Mouse (Mus musculus) thymus, adult 2 months (tissue): Measurements from ENCODE around the gene Tbc1d4. TPM values are rescaled to one million over a fixed set of nuclear protein-coding genes. Genes with fewer than 3 reads are reported as not detected.

ENCODE experiments used
- DNase-seq: peaks from one replicate; pipeline ENCODE4 v3.0.0; 2021
- H3K27ac ChIP-seq: fragments of 200-500 bp; 2 replicates; pipeline ENCODE4 v1.5.1; 2012; ENCODE audit warnings: low read length, control low read depth; ENCODE audit not compliant: control insufficient read depth, insufficient read depth
- H3K27me3 ChIP-seq: fragments of 200-500 bp; 2 replicates; pipeline ENCODE4 v1.6.1; 2012; ENCODE audit warnings: mild to moderate bottlenecking, low read length, moderate library complexity, mixed read lengths; ENCODE audit not compliant: control insufficient read depth, insufficient read depth
- H3K36me3 ChIP-seq: fragments of 200-500 bp; 2 replicates; pipeline ENCODE4 v1.6.1; 2012; ENCODE audit warnings: mild to moderate bottlenecking, low read length, moderate library complexity; ENCODE audit not compliant: control insufficient read depth, insufficient read depth
- H3K4me1 ChIP-seq: fragments of 200-500 bp; replicated peaks from 2 replicates; pipeline ENCODE4 v1.6.1; 2012; ENCODE audit warnings: low read length; ENCODE audit not compliant: control insufficient read depth, insufficient read depth
- H3K4me3 ChIP-seq: fragments of 200-500 bp; 2 replicates; pipeline ENCODE4 v1.5.1; 2012; ENCODE audit warnings: mild to moderate bottlenecking, low read length, control low read depth, moderate library complexity; ENCODE audit not compliant: control insufficient read depth, insufficient read depth
- CTCF ChIP-seq: fragments of 200-500 bp; IDR thresholded peaks from 2 replicates; pipeline ENCODE4 v1.5.1; 2012; ENCODE audit warnings: mild to moderate bottlenecking, control low read depth, low read length, moderate library complexity, borderline replicate concordance; ENCODE audit not compliant: control insufficient read depth, poor library complexity, insufficient read depth; ENCODE audit errors: extremely low read depth
- POLR2A ChIP-seq: fragments of 200-500 bp; IDR thresholded peaks from 2 replicates; pipeline ENCODE4 v1.6.1; 2012; ENCODE audit warnings: mild to moderate bottlenecking, low read length, control low read depth, moderate library complexity; ENCODE audit not compliant: control insufficient read depth, poor library complexity, insufficient read depth; ENCODE audit errors: extremely low read depth
- WGBS: fragments of 180-500 bp; shearing (Covaris S2); methylation state at CpG from one replicate; pipeline ENCODE4 v1.1.7; 2018; 5-methylcytosine and 5-hydroxymethylcytosine counted together
- polyA plus RNA-seq: library from polyadenylated mRNA; depleted of rRNA; stranded (reverse); fragments of >200 nt; gene quantifications from 2 replicates; pipeline ENCODE4 v1.2.3, GENCODE M21; 2012

The Tbc1d4 gene
- polyA plus RNA-seq, 1 experiment: 13.3 TPM

- H3K27ac ChIP-seq: no peak overlapping the region
- TF ChIP-seq CTCF: no peak
- no peak overlapping the region for H3K4me3 ChIP-seq
- no peaks in the 10 kb centered on the region for H3K36me3 ChIP-seq
- H3K4me1 ChIP-seq: no peaks in the 10 kb centered on the region
- WGBS: 73% methylated on average over 2 of the region's 2 CpGs
- no peak for DNase-seq
- no peaks in the 10 kb centered on the region for H3K27me3 ChIP-seq
Observed at GRCm38 (mm10) chr14:101519964-101520363, 89.0 kb downstream of the Tbc1d4 start.

- H3K4me1 ChIP-seq: no peaks in the 10 kb centered on the region
- H3K27me3 ChIP-seq: no peaks in the 10 kb centered on the region
- no peak overlapping the region for H3K27ac ChIP-seq
- no peak overlapping the region for H3K4me3 ChIP-seq
- no peaks in the 10 kb centered on the region for H3K36me3 ChIP-seq
- WGBS: 84% methylated on average over 14 of the region's 14 CpGs
- TF ChIP-seq POLR2A (no peak), CTCF (no peak)
- no peak for DNase-seq
Observed at GRCm38 (mm10) chr14:101518259-101518658, 90.7 kb downstream of the Tbc1d4 start.

DNA sequence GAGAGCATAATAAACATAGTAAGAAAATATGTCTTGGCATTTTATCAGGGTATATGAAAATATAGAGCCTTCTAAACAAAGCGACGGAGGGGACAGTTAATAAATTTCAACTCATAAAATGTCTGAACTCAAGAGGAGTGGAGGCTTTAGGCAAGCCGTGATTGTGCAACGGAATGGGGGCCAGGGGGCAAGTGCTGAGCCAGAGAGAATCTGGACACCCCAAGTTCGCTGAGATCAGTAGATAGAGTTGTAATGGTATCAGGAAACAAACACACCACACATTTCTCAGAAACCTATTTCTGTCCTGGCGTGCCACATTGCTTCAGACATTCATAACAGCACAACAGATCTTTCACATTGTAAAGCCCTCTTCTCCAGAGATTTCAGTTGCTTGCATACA lies 91.2 kb downstream of the Tbc1d4 start:
- WGBS: 78% methylated on average over 6 of the region's 6 CpGs
- no peak overlapping the region for H3K4me3 ChIP-seq
- H3K36me3 ChIP-seq: no peaks in the 10 kb centered on the region
- TF ChIP-seq CTCF: no peak
- TF ChIP-seq POLR2A: no peak
- H3K4me1 ChIP-seq: no peaks in the 10 kb centered on the region
- H3K27ac ChIP-seq: no peak overlapping the region
- H3K27me3 ChIP-seq: no peaks in the 10 kb centered on the region
- no peak for DNase-seq

DNA sequence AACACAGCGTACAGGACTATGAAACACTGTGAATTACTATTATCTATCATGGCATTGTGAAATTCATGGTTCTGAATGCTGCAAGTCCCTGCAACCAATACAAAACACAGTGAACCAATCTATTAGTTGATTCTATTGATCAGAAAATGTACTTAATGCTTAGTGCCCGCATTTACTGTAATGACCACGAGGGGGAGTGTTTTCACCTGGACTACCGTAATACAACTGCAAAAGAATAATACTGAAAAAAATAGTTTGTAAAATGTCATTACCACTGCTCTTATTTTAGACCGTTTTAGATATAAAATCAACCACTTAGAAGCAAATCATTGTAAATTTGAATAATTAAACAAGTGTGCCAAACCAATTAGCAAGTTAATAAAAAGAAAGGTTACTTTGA lies 91.7 kb downstream of the Tbc1d4 start:
- no peak for TF ChIP-seq POLR2A
- no peak for TF ChIP-seq CTCF
- 26% methylated on average over 5 of the region's 5 CpGs for WGBS
- H3K36me3 ChIP-seq: no peaks in the 10 kb centered on the region
- no peak overlapping the region for H3K4me3 ChIP-seq
- DNase-seq: no peak
- no peaks in the 10 kb centered on the region for H3K27me3 ChIP-seq
- H3K27ac ChIP-seq: no peak overlapping the region
- H3K4me1 ChIP-seq: no peaks in the 10 kb centered on the region

DNA sequence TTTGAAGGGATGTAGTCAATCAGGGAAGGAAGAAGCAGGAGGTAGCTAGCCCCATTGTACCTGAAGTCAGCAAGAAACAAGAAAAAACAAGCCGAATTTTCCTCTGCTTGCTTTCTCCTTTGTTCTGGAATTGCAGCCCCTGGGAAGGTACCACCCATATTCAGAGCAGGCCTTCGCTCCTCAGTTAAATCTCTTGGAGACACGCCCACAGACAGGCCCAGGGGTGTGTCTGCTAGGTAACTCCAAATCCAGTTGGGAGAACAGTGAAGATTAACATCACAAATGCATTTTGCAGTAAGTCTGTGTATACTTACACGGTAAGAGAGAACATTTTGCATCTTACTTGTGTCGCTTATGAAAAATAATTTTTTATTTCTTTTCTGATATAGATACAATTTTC lies 92.1 kb downstream of the Tbc1d4 start:
- Histone ChIP-seq H3K27me3 (no peaks in the 10 kb centered on the region), H3K36me3 (no peaks in the 10 kb centered on the region), H3K4me1 (no peaks in the 10 kb centered on the region), H3K4me3 (no peak overlapping the region), H3K27ac (no peak overlapping the region)
- TF ChIP-seq CTCF: no peak
- TF ChIP-seq POLR2A: no peak
- WGBS: 83% methylated on average over 5 of the region's 5 CpGs
- no peak for DNase-seq

DNA sequence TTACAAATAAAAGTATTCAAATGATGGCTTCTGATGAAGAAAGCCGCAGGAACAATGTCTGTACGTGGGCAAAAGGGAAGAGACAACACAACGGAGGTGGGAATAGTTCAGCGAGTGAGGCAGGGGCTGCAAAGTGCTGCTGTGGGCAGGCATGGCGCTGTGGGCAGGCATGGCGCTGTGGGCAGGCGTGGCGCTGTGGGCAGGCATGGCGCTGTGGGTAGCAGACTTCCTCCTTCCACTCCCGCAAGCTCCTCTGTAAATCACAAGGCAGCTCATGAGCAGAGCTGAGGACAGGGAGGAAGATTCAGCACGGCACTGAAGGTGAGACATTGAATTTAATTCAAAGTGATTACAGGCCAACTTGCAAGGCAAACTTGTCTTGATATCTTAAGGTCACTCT lies 93.0 kb downstream of the Tbc1d4 start:
- 73% methylated on average over 11 of the region's 11 CpGs for WGBS
- DNase-seq: no peak
- H3K36me3 ChIP-seq: no peaks in the 10 kb centered on the region

GRCm38 (mm10) chr14:101515271-101515670 lies 93.7 kb downstream of the Tbc1d4 start:
- Histone ChIP-seq H3K4me1 (no peaks in the 10 kb centered on the region), H3K4me3 (no peak overlapping the region), H3K36me3 (no peaks in the 10 kb centered on the region), H3K27ac (no peak overlapping the region), H3K27me3 (no peaks in the 10 kb centered on the region)
- TF ChIP-seq POLR2A (no peak), CTCF (no peak)
- DNase-seq: no peak
- whole genome bisulfite sequencing: 93% methylated on average over 4 of the region's 4 CpGs

More for the DNA sequence above, 93.0 kb downstream of the Tbc1d4 start:
- H3K4me3 ChIP-seq: no peak overlapping the region
- H3K27ac ChIP-seq: no peak overlapping the region
- TF ChIP-seq CTCF: no peak
- TF ChIP-seq POLR2A: no peak
- H3K4me1 ChIP-seq: no peaks in the 10 kb centered on the region
- H3K27me3 ChIP-seq: no peaks in the 10 kb centered on the region
